Mouse (Mus musculus) myocyte (in vitro differentiated cells): ENCODE measurements around the gene Nxph1.

ENCODE experiments used
- CEBPB ChIP-seq: IDR thresholded peaks from 2 replicates; pipeline ENCODE4 v1.6.1; 2011; ENCODE audit warnings: mild to moderate bottlenecking, moderate library complexity; ENCODE audit not compliant: poor library complexity, insufficient read depth, severe bottlenecking
- E2F4 ChIP-seq: IDR thresholded peaks from one replicate; pipeline ENCODE4 v1.6.1; 2011; ENCODE audit warnings: mild to moderate bottlenecking, control low read depth, moderate library complexity; ENCODE audit not compliant: insufficient read depth
- MAX ChIP-seq: IDR thresholded peaks from one replicate; pipeline ENCODE4 v1.6.1; 2011; ENCODE audit warnings: low read depth, mild to moderate bottlenecking, control low read depth
- MYOD1 ChIP-seq, 3 experiments: IDR thresholded peaks; one replicate each; pipeline ENCODE4 v1.6.1; 2011; ENCODE audit warnings: control low read depth in 2 of 3, low read depth in 2 of 3, mild to moderate bottlenecking in 2 of 3, moderate library complexity in 1 of 3; ENCODE audit not compliant: insufficient read length in 2 of 3, control insufficient read depth in 1 of 3
- POLR2A ChIP-seq: IDR thresholded peaks from one replicate; pipeline ENCODE4 v1.6.1; 2011; ENCODE audit warnings: low read depth, mild to moderate bottlenecking, control low read depth, moderate library complexity; ENCODE audit not compliant: insufficient read length
- POLR2AphosphoS2 ChIP-seq: IDR thresholded peaks from one replicate; pipeline ENCODE4 v1.6.1; 2011; ENCODE audit warnings: low read depth, control low read depth; ENCODE audit not compliant: insufficient read length
- REST ChIP-seq: IDR thresholded peaks from one replicate; pipeline ENCODE4 v1.6.1; 2011; ENCODE audit warnings: mild to moderate bottlenecking, control low read depth, moderate library complexity; ENCODE audit not compliant: insufficient read depth, insufficient read length
- TCF12 ChIP-seq: IDR thresholded peaks from one replicate; pipeline ENCODE4 v1.6.1; 2011; ENCODE audit warnings: mild to moderate bottlenecking, control low read depth; ENCODE audit not compliant: poor library complexity, insufficient read depth, severe bottlenecking
- TCF3 ChIP-seq: IDR thresholded peaks from one replicate; pipeline ENCODE4 v1.6.1; 2011; ENCODE audit warnings: low read depth, control low read depth; ENCODE audit not compliant: insufficient read length
- USF1 ChIP-seq: IDR thresholded peaks from one replicate; pipeline ENCODE4 v1.6.1; 2011; ENCODE audit warnings: low read depth, mild to moderate bottlenecking, control low read depth, moderate library complexity

GRCm38 (mm10) chr6:8935705-8936104 lies 12.5 kb upstream of the Nxph1 start:
- TF ChIP-seq POLR2A (no peak), E2F4 (no peak), MYOD1 (IDR thresholded peaks at IDR 0.05; ENCODE audit: control insufficient read depth in 1 of 3, insufficient read length in 2 of 3, low read depth in 2 of 3) (no peak), MAX (no peak), TCF3 (no peak), TCF12 (no peak), CEBPB (no peak), POLR2AphosphoS2 (no peak), USF1 (no peak), REST (no peak)
